Mouse (Mus musculus) midbrain, embryonic 10.5 days (tissue): ENCODE results near the gene Tmem176b. TPM values are rescaled to one million over a fixed set of nuclear protein-coding genes. Genes with fewer than 3 reads are reported as not detected.
"Not testable (repeated sequence)": the region's sequence is repeated elsewhere in the genome, so short reads cannot be mapped to it uniquely, and the experiment has no call there.

Experiments
- DNase-seq: peaks from one replicate; pipeline ENCODE4 v3.0.0-alpha.2; 2017; ENCODE audit warnings: low spot score
- H3K27ac ChIP-seq: fragments of 300-500 bp; sonication (generic); replicated peaks from 2 replicates; pipeline ENCODE4 v1.5.1; 2016; ENCODE audit warnings: mild to moderate bottlenecking
- H3K27me3 ChIP-seq: fragments of 300-500 bp; sonication (generic); 2 replicates; pipeline ENCODE4 v1.6.1; 2016; ENCODE audit warnings: low read depth, mild to moderate bottlenecking; ENCODE audit not compliant: poor library complexity, severe bottlenecking
- H3K36me3 ChIP-seq: fragments of 300-500 bp; sonication (generic); 2 replicates; pipeline ENCODE4 v1.6.1; 2016; ENCODE audit warnings: mild to moderate bottlenecking, moderate library complexity
- H3K4me1 ChIP-seq: fragments of 300-500 bp; sonication (generic); 2 replicates; pipeline ENCODE4 v1.6.1; 2016
- H3K4me3 ChIP-seq: fragments of 300-500 bp; sonication (generic); 2 replicates; pipeline ENCODE4 v1.5.1; 2016; ENCODE audit warnings: mild to moderate bottlenecking, moderate library complexity
- H3K9me3 ChIP-seq: fragments of 300-500 bp; sonication (generic); replicated peaks from 2 replicates; pipeline ENCODE4 v1.6.1; 2016; ENCODE audit warnings: mild to moderate bottlenecking
- WGBS: fragments of 180-500 bp; shearing (Covaris S2); methylation state at CpG from one replicate; pipeline ENCODE4 v1.1.7; 2016; 5-methylcytosine and 5-hydroxymethylcytosine counted together
- polyA plus RNA-seq: library from polyadenylated mRNA; unstranded; fragments of >200 nt; fragmentation: Nextera tagmentation; extraction: Ambion mirVana; gene quantifications from 2 replicates; pipeline ENCODE4 v1.2.1, GENCODE M21; 2016

Tmem176b gene
- polyA plus RNA-seq, 1 experiment from 2014 or later: 24.0 TPM

DNA sequence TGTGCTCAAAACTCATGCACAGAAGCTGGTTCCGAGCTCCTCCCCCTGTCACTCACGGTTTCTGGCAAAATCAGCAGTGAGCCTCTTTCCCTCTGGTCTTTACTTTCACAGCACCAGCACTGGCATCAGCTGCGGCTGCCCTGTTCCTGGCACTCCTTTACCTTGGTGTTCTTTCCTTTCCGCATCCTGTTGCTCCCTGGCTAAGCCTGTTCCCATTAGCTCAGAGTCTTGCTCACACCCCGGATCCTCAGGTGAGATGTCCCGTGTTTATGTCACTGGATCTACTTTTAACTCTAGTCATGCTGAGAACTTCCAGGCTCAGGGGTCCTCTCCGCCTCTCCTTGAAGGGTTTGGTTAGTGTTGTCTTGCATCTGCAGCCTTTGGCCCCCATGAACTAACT is 3.8 kb downstream of the Tmem176b start:
- H3K36me3 ChIP-seq: peaks cover 17% of the 10 kb centered on the region; the same call in 1 of the 2 replicates
- no peak for DNase-seq
- 86% methylated on average over 7 of the region's 7 CpGs for WGBS

DNA sequence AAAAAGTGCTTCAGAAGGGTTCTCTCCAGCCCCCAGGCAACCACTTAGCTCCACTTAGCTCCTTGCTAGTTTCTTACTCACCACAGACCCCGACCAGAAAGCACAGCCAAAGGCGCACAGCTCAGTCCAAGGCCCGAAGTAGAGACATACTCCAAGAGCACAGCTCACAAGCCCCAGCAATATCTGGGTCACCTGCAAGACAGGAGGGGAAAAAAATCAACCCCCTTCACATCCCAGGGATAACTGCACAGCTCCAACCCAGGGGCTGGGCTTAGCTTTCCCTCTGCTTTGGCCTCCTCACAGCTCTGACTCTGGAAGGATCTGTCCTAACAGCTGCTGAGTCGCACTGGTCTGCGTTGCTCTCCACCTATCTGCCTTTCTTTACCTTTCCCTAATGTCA is 5.2 kb downstream of the Tmem176b start:
- H3K9me3 ChIP-seq: no peaks in the 10 kb centered on the region
- WGBS: 88% methylated on average over 5 of the region's 5 CpGs
- DNase-seq: no peak
- no peaks in the 10 kb centered on the region for H3K27me3 ChIP-seq
- H3K4me3 ChIP-seq: no peak overlapping the region
- H3K27ac ChIP-seq: no peak overlapping the region
- H3K36me3 ChIP-seq: peaks cover 17% of the 10 kb centered on the region; the same call in 1 of the 2 replicates
- H3K4me1 ChIP-seq: peaks cover 13% of the 10 kb centered on the region

More for the DNA sequence above, 3.8 kb downstream of the Tmem176b start:
- H3K4me3 ChIP-seq: no peak overlapping the region
- H3K27me3 ChIP-seq: no peaks in the 10 kb centered on the region
- H3K4me1 ChIP-seq: peaks cover 25% of the 10 kb centered on the region
- no peak overlapping the region for H3K27ac ChIP-seq
- H3K9me3 ChIP-seq: no peaks in the 10 kb centered on the region

DNA sequence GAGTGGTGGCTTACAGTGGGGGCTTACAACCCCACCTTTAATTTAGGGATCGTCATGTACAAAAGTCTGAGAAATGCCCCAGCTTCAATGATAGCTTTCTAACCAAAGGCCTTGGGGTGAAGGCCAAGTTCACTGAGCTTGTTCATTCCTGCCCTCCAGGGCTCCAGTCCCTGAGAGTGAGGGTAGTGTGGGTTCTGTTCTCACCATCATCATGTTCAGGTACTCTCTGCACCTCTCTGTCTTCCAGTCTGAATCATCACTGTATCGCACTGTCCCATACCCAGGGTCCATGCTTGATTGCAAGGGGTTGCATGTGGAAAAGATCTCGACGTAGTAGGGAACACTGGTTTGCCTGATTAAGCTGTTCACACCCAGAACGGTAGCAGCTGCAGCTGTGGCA is 6.1 kb downstream of the Tmem176b start:
- Histone ChIP-seq H3K27ac (no peak overlapping the region), H3K36me3 (peaks cover 17% of the 10 kb centered on the region; the same call in 1 of the 2 replicates), H3K27me3 (no peaks in the 10 kb centered on the region), H3K4me3 (no peak overlapping the region), H3K9me3 (no peaks in the 10 kb centered on the region), H3K4me1 (peaks cover 4% of the 10 kb centered on the region)
- DNase-seq: no peak
- WGBS: 89% methylated on average over 5 of the region's 5 CpGs

DNA sequence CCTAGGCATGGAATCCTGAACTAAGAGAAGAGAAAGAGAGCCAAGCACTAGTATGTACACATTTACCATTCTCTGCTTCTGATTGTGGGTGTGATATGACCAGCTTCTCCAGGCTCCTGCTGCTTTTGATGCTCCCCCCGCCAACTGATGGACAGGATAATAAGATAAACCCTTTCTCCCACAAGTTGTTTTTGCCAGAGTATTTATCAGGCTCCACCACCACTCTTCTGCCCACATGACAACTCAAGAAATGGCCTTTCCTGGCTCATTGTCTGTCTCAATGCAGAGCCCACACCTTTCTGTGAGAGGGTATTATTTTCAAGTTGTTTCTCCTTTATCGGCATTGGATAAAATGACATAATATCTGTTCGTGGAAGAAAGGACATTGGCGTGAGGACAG is 7.8 kb downstream of the Tmem176b start:
- no peaks in the 10 kb centered on the region for H3K27me3 ChIP-seq
- H3K27ac ChIP-seq: no peak overlapping the region
- H3K36me3 ChIP-seq: peaks cover 17% of the 10 kb centered on the region; the same call in 1 of the 2 replicates
- no peaks in the 10 kb centered on the region for H3K9me3 ChIP-seq
- H3K4me1 ChIP-seq: no peaks in the 10 kb centered on the region
- no peak overlapping the region for H3K4me3 ChIP-seq
- no peak for DNase-seq
- WGBS: 92% methylated on average over 4 of the region's 4 CpGs

DNA sequence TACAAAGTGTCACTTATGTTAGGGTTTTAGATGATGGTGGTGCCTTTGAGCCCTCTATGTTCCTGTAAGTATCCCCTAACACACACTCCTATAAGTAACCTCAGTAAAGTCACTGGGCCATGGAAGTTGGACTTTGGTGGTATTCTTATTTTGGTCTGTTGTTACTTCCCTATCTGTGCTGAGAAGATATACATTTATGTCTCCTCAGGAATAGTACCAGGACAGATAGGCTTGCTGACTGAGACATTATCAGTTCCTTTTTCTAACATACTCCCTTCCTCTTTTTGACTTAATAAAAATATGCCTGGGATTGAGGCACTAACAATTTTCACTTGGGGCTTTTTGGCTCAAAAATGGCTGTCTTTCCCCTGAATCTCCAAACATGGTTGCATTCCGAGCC is 8.9 kb downstream of the Tmem176b start:
- no peaks in the 10 kb centered on the region for H3K27me3 ChIP-seq
- WGBS: 89% methylated on average over 1 of the region's 1 CpGs
- H3K9me3 ChIP-seq: no peaks in the 10 kb centered on the region
- H3K4me3 ChIP-seq: no peak overlapping the region
- H3K36me3 ChIP-seq: peaks cover 17% of the 10 kb centered on the region; the same call in 1 of the 2 replicates
- DNase-seq: no peak
- no peak overlapping the region for H3K27ac ChIP-seq
- no peaks in the 10 kb centered on the region for H3K4me1 ChIP-seq

DNA sequence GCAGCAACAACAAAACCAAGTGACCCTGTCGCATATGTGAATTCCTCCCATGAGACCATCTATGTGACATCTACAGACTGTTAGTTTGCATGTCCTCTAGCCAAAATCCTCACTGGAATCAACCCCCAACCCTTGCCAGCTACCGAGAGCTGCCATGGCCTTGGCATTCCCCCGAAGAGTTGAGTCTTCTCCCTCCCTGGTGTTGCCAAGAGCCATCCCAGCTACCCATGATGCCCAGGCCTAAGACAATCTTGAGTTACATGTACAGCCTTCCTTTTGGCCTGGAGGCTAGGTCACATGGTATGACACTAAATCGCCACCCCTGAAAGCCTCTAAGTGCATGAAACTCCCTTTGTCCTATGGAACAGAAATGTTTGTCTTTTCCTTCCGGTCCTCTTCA is 10.2 kb downstream of the Tmem176b start:
- DNase-seq: peak; percentile 5
- H3K4me3 ChIP-seq: no peak overlapping the region
- 89% methylated on average over 5 of the region's 5 CpGs for WGBS
- H3K4me1 ChIP-seq: no peaks in the 10 kb centered on the region
- no peaks in the 10 kb centered on the region for H3K9me3 ChIP-seq
- H3K27me3 ChIP-seq: no peaks in the 10 kb centered on the region
- no peak overlapping the region for H3K27ac ChIP-seq
- peaks cover 17% of the 10 kb centered on the region; the same call in 1 of the 2 replicates for H3K36me3 ChIP-seq

DNA sequence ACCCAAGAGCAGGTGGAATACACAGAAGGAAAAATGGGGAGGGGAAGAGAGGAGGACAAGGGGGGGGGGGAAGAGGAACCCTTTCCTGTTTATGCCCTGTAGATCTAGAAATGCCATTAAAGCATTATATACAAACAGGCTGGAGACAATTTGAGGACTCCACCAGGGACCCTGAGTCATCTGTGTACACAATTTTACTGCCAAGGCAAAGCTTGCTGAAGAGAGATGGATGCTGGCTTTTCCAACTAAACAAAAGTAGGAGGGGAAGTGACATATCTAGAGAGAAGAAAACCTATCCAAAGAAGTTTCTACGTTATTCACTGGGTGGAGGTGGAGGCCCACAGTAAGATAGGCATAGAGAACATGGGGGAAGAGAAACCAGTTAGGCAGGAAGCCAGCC is 11.1 kb downstream of the Tmem176b start:
- Histone ChIP-seq H3K9me3 (no peaks in the 10 kb centered on the region), H3K4me3 (no peak overlapping the region), H3K27me3 (no peaks in the 10 kb centered on the region), H3K4me1 (no peaks in the 10 kb centered on the region), H3K27ac (no peak overlapping the region), H3K36me3 (peaks cover 15% of the 10 kb centered on the region; the same call in 1 of the 2 replicates)
- 77% methylated on average over 1 of the region's 1 CpGs for WGBS
- no peak for DNase-seq

DNA sequence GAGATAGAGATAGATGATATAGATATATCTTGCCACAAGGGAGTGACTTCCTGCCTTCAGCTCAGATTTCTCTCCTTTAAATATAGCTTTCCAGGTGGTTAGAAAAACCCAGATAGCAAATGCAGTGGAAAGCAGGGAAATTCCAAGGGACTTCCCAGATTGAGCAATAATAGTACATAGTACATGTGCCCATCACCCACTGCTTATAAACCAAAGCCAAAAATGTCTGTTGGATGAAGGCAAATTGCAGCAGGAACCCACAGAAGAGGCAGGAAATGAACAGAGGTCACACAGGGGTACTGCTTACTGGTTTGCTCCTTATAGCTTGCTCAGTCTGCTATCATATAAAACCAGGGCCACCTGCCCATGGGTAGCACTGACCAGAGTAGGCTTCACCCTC is 11.6 kb downstream of the Tmem176b start:
- Histone ChIP-seq H3K36me3 (peaks cover 12% of the 10 kb centered on the region; the same call in 1 of the 2 replicates), H3K4me1 (no peaks in the 10 kb centered on the region), H3K27ac (no peak overlapping the region), H3K27me3 (no peaks in the 10 kb centered on the region), H3K4me3 (no peak overlapping the region), H3K9me3 (no peaks in the 10 kb centered on the region)
- DNase-seq: peak; percentile 0

DNA sequence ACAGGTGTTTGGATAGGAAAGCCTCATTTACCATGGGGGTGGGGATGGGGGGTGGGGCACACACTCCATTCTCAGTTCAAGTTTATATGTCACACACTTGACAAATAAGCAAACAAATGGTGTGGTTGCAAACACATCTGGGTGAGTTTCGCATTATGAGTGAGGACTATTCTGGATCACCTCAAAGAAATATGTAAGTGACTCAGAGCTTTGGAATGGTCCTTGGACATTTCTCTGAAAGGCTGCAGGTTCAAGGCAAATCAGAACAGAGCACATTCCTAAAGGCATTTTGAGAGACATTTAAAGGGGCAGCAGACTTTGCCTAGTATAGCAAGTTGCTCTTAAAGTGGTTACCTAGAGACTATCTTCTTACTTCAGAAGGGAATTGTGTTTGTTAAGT is 12.3 kb downstream of the Tmem176b start:
- Histone ChIP-seq H3K9me3 (no peaks in the 10 kb centered on the region), H3K4me3 (no peak overlapping the region), H3K4me1 (no peaks in the 10 kb centered on the region), H3K27me3 (no peaks in the 10 kb centered on the region), H3K36me3 (peaks cover 6% of the 10 kb centered on the region; the same call in 1 of the 2 replicates), H3K27ac (no peak overlapping the region)
- 88% methylated on average over 1 of the region's 1 CpGs for WGBS
- DNase-seq: peak; percentile 5

DNA sequence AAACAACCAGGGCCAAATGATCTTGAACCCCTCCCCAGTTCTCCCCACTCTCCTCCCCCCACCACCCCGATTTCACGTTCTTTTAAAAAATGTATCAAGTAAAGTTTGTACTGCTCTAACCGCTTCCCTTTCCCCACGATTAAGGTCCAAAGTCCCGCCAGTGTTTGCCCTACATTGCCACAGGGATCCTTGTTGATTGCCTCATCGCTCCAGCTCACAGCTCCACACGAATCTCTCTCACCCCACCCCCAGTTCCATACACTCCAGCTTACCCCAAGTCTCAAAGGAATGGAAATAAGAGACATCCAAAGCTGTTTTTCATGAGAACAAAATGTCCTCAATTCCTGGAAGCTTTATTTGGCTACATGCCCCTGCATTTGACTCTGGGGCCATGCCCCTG is 16.3 kb downstream of the Tmem176b start:
- no peaks in the 10 kb centered on the region for H3K4me1 ChIP-seq
- H3K27me3 ChIP-seq: no peaks in the 10 kb centered on the region
- DNase-seq: no peak
- no peaks in the 10 kb centered on the region for H3K36me3 ChIP-seq
- no peak overlapping the region for H3K4me3 ChIP-seq
- 78% methylated on average over 7 of the region's 7 CpGs for WGBS
- no peaks in the 10 kb centered on the region for H3K9me3 ChIP-seq
- H3K27ac ChIP-seq: no peak overlapping the region

DNA sequence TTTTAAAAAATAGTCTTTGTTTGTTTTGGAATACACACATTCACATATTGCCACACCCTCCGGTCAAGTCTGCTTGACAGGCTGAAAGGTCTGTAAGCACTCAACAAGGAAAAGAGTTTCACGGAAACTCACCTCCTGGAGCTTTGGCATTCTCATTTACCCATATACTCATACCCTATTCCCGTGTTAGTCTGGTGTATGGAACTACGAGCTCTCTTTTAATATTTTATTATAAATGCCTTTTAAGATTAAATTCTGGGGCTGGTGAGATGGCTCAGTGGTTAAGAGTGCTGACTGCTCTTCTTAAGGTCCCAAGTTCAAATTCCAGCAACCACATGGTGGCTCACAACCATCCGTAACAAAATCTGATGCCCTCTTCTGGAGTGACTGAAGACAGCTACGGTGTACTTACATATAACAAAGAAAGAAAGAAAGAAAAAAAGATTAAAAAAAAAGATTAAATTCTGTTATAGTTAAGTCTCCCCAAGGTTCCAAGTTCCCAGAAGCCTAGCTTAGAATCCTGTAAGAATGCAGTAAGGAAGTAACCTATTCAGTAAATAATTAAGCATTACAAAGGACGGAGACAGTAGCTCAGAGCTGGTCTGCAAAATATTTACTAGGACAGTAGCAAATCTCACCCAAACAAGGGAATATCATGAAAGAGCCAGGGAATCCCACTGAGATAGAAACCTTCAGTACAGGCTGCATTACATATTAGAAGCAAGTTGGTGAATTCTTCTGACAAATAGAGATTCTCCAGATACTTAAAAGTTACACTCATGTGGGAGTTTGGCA is 19.1 kb downstream of the Tmem176b start:
- WGBS: 89% methylated on average over 7 of the region's 7 CpGs
- H3K4me1 ChIP-seq, H3K9me3 ChIP-seq, H3K4me3 ChIP-seq, H3K27me3 ChIP-seq, DNase-seq, H3K27ac ChIP-seq, H3K36me3 ChIP-seq: not testable (repeated sequence)

DNA sequence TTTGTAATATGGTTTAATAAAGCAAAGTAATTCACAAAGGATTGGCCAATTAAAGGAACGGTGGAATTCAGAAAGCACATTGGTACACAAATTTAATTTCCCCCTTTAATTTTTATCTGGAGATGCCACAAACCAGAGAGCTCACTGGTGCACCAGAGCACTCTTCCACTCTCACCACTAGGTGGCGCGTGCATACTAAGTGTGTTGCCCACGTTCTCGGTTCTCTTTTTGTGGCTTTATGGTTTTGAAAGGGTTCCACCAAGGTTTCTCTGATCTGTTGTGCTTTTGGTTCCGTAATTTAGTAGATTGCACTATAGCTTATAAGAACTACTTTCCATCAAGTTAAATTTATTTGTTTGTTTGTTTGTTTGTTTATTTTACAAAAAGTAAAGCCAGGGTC is 23.5 kb downstream of the Tmem176b start:
- Histone ChIP-seq H3K27ac (no peak overlapping the region), H3K36me3 (no peaks in the 10 kb centered on the region), H3K9me3 (no peaks in the 10 kb centered on the region), H3K4me3 (no peak overlapping the region), H3K4me1 (no peaks in the 10 kb centered on the region), H3K27me3 (no peaks in the 10 kb centered on the region)
- WGBS: 12% methylated on average over 6 of the region's 6 CpGs
- DNase-seq: peak; percentile 67

DNA sequence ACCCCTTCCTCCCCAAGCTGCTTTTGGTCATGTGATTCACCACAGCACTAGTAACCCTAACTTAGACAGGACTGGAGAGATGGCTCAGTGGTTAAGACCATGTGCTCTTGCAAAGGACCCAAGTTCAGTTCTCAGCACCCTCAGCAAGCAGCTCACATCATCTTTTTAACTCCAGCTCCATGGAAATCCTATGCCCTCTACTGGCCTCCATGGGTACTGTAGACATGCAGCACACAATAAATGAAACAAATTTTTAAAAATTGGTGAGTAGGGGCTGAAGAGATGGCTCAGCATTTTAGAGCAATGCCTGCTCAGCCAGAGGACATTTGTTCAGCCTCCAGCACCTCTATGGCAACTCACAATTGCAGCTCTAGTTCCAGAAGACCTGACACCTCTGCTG is 26.3 kb downstream of the Tmem176b start:
- H3K36me3 ChIP-seq: no peaks in the 10 kb centered on the region
- H3K4me1 ChIP-seq: no peaks in the 10 kb centered on the region
- no peaks in the 10 kb centered on the region for H3K27me3 ChIP-seq
- no peaks in the 10 kb centered on the region for H3K9me3 ChIP-seq
- no peak overlapping the region for H3K4me3 ChIP-seq
- H3K27ac ChIP-seq: no peak overlapping the region
- DNase-seq: no peak
